Mouse (Mus musculus) embryonic facial prominence, embryonic 11.5 days (tissue): ENCODE measurements around the gene Noxa1. TPM values are rescaled to one million over a fixed set of nuclear protein-coding genes. Genes with fewer than 3 reads are reported as not detected.

ENCODE experiments used
- ATAC-seq: fragments of 200-750 bp; cut with Nextera tagmentation; replicated peaks from 2 replicates; pipeline ENCODE4 v1.8.0; 2017; ENCODE audit warnings: low read depth; ENCODE audit not compliant: insufficient number of reproducible peaks, low FRiP score, low TSS enrichment
- DNase-seq: peaks from one replicate; pipeline ENCODE4 v3.0.0-alpha.2; 2015; ENCODE audit warnings: low spot score
- H3K27ac ChIP-seq: fragments of 300-500 bp; sonication (generic); replicated peaks from 2 replicates; pipeline ENCODE4 v1.5.1; 2014; ENCODE audit warnings: mild to moderate bottlenecking, low read depth, low read length, control low read depth
- H3K27me3 ChIP-seq: fragments of 300-500 bp; sonication (generic); 2 replicates; pipeline ENCODE4 v1.6.1; 2014; ENCODE audit warnings: mild to moderate bottlenecking, low read length, moderate library complexity, mixed read lengths; ENCODE audit not compliant: control insufficient read depth, insufficient read depth
- H3K36me3 ChIP-seq: fragments of 300-500 bp; sonication (generic); replicated peaks from 2 replicates; pipeline ENCODE4 v1.6.1; 2014; ENCODE audit warnings: low read depth, mild to moderate bottlenecking, low read length, moderate library complexity, mixed read lengths; ENCODE audit not compliant: control insufficient read depth, insufficient read depth
- H3K4me1 ChIP-seq: fragments of 300-500 bp; sonication (generic); 2 replicates; pipeline ENCODE4 v1.6.1; 2014; ENCODE audit warnings: low read length, mixed read lengths; ENCODE audit not compliant: control insufficient read depth, insufficient read depth
- H3K4me2 ChIP-seq: fragments of 300-500 bp; sonication (generic); 2 replicates; pipeline ENCODE4 v1.6.1; 2014; ENCODE audit warnings: low read depth, mild to moderate bottlenecking, control low read depth, low read length, moderate library complexity
- H3K4me3 ChIP-seq: fragments of 300-500 bp; sonication (generic); 2 replicates; pipeline ENCODE4 v1.5.1; 2014; ENCODE audit warnings: low read depth, low read length, control low read depth
- H3K9ac ChIP-seq: fragments of 300-500 bp; sonication (generic); replicated peaks from 2 replicates; pipeline ENCODE4 v1.6.1; 2014; ENCODE audit warnings: mild to moderate bottlenecking, control low read depth, low read length
- H3K9me3 ChIP-seq: fragments of 300-500 bp; sonication (generic); replicated peaks from 2 replicates; pipeline ENCODE4 v1.6.1; 2016; ENCODE audit warnings: mild to moderate bottlenecking, low read length, inconsistent platforms, mixed read lengths; ENCODE audit not compliant: control insufficient read depth
- WGBS: fragments of 180-500 bp; shearing (Covaris S2); extraction: QIAGEN DNeasy Blood & Tissue Kit; methylation state at CpG from one replicate; pipeline ENCODE4 v1.1.7; 2014; 5-methylcytosine and 5-hydroxymethylcytosine counted together
- microRNA-seq: library from miRNA; unstranded; fragments of <30 nt; microRNA quantifications from one replicate; pipeline ENCODE4, GENCODE M21; 2016; ENCODE audit warnings: borderline number of aligned reads
- polyA plus RNA-seq: library from polyadenylated mRNA; unstranded; fragments of >200 nt; fragmentation: Nextera tagmentation; extraction: Ambion mirVana; gene quantifications from 2 replicates; pipeline ENCODE4 v1.2.1, GENCODE M21; 2014

The Noxa1 gene
- polyA plus RNA-seq, 1 experiment from 2014 or later: not detected

DNA sequence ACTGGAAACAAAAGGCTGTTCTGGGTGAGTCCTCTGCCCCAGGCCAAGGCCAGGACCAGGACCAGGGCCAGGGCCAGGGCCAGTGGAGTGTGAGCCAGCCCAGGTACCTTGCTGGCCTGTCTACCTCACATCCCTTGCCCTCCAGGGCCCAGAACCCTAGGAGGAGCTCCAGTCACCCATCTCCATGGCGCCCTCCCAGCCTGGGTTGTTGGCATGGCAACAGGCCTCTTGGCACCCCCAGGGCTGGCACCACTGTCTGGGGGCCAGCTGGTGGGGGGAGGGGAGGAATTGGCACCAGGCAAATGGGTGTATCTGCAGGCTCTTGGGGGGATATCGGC is 39.9 kb downstream of the Noxa1 start:
- H3K4me1 ChIP-seq: peaks cover 4% of the 10 kb centered on the region; the same call in 1 of the 2 replicates
- ATAC-seq: peak; percentile 20; the same call in 1 of the 2 replicates
- no peaks in the 10 kb centered on the region for H3K9me3 ChIP-seq
- DNase-seq: no peak
- peak overlapping the region; percentile 82 for H3K4me2 ChIP-seq
- no peaks in the 10 kb centered on the region for H3K27me3 ChIP-seq
- WGBS: 72% methylated on average over 2 of the region's 2 CpGs
- H3K4me3 ChIP-seq: peak overlapping the region; percentile 81
- H3K36me3 ChIP-seq: no peaks in the 10 kb centered on the region
- peak overlapping the region; percentile 86 for H3K9ac ChIP-seq
- H3K27ac ChIP-seq: no peak overlapping the region

DNA sequence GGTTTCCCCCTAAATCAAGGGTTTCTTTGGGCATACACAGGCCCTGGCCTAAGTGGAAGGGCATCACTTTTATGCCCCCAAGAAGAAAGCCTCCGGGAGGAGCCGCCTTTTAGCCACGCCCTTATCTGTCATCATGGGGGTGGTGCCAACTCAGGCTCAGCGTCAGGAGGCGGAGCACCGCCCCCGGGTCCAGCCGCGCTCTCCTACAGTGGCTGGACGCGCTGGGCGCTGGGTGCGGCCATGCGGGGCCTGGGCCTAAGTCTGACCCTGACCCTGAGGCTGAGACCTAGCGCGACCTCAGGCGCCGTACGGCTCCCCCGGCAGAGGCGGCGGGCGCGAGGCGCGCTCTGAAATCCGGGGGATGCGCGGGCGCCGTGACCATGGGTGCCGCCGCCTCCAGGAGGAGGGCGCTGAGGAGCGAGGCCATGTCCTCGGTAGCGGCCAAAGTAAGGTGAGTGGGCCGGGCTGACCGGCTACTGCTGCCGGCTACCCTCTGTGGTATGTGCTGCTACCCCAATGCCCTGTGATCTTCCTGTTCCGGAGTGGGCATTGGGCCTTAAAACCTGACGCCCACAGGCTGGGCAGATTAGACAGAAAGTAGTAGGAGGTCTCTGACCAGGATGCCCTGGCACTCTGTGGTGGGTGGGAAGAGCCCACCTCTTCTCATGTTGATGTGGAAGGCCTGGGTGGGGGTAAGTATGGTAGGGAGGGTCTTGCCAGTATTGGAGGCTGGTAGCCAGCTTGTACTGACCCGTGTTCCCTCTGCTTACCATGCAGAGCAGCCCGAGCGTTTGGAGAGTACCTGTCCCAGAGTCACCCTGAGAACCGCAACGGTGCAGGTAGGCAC is 40.5 kb downstream of the Noxa1 start, which contains the start of gene Nsmf:
Gene Nsmf (plus strand): TSS at position 135 of the 847 bp plus-strand sequence.
- Histone ChIP-seq H3K9ac (peak within 1 kb of the TSS; percentile 86), H3K4me2 (peak within 1 kb of the TSS; percentile 82), H3K4me1 (peaks cover 4% of the 10 kb centered on the region; the same call in 1 of the 2 replicates), H3K27me3 (no peaks in the 10 kb centered on the region), H3K9me3 (no peaks in the 10 kb centered on the region), H3K4me3 (peak within 1 kb of the TSS; percentile 81), H3K27ac (peak within 1 kb of the TSS; percentile 47; the same call in 1 of the 2 replicates), H3K36me3 (no peaks in the 10 kb centered on the region)
- DNase-seq (peak; percentile 88), ATAC-seq (peak; percentile 87)
- 5% methylated on average over 47 of the region's 47 CpGs for WGBS

DNA sequence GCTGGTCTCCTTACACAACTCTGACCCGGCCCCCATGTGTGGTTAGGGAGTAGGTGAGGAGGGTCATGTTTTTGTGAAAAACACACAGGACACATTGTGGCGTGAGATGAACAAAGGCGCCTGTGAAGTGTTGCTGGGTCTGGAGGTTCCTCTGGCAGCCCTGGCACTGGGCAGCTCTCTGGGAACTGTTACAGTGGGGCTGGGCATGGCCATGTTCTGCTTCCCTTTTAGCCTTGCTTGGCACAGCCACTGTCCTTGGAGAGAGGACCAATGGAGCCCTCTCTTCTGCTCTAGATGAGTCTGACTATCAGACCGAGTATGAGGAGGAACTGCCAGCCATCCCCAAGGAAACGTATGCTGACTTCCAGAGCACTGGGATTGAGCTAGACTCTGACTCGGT is 41.8 kb downstream of the Noxa1 start:
- no peaks in the 10 kb centered on the region for H3K27me3 ChIP-seq
- H3K9me3 ChIP-seq: no peaks in the 10 kb centered on the region
- no peak overlapping the region for H3K9ac ChIP-seq
- ATAC-seq (no peak), DNase-seq (no peak)
- no peak overlapping the region for H3K4me3 ChIP-seq
- H3K27ac ChIP-seq: no peak overlapping the region
- WGBS: 86% methylated on average over 6 of the region's 6 CpGs
- no peaks in the 10 kb centered on the region for H3K36me3 ChIP-seq
- H3K4me2 ChIP-seq: no peak overlapping the region
- H3K4me1 ChIP-seq: peaks cover 4% of the 10 kb centered on the region; the same call in 1 of the 2 replicates

DNA sequence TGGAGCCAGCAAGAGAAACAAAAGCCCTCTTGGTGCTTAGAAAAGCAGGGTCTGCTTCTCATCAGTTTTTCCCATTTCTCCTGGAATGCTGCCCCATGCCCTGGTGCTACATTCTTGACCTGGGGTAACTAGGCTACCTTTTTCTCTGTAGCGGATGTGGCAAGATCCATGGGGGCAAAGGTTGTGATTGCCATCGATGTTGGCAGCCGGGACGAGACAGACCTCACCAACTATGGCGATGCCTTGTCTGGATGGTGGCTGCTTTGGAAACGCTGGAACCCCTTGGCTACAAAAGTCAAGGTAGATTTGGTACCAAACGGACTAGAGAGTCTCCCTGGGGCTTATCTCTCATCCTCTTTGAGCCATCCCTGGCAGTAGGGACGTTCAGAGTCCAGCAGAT is 43.5 kb downstream of the Noxa1 start:
- Histone ChIP-seq H3K27ac (no peak overlapping the region), H3K4me3 (no peak overlapping the region), H3K9ac (no peak overlapping the region), H3K9me3 (no peaks in the 10 kb centered on the region), H3K27me3 (no peaks in the 10 kb centered on the region), H3K4me1 (peaks cover 4% of the 10 kb centered on the region; the same call in 1 of the 2 replicates), H3K4me2 (no peak overlapping the region), H3K36me3 (no peaks in the 10 kb centered on the region)
- DNase-seq (no peak), ATAC-seq (no peak)
- WGBS: 83% methylated on average over 8 of the region's 8 CpGs

DNA sequence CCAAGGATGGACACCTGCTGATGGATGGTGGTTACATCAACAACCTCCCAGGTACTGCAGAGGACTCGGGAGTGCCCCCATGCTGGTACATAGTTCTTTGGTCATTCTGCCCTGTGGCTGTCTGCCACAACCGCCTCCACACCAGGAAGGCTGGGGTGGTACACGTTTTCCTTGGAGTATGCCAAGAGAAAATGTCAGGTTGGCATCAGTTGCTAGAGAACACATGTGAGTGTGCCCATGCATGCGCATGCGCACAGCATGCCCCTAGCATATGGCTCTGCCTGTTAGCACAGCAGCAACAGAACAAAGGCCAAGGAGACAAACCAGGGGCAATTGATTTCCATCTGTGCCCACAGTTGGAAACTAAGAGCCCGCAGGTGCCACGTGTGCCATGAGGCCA is 44.0 kb downstream of the Noxa1 start:
- no peaks in the 10 kb centered on the region for H3K27me3 ChIP-seq
- WGBS: 86% methylated on average over 7 of the region's 7 CpGs
- H3K9me3 ChIP-seq: no peaks in the 10 kb centered on the region
- DNase-seq: no peak
- no peak overlapping the region for H3K4me3 ChIP-seq
- no peak overlapping the region for H3K4me2 ChIP-seq
- H3K27ac ChIP-seq: no peak overlapping the region
- no peak for ATAC-seq
- peaks cover 4% of the 10 kb centered on the region; the same call in 1 of the 2 replicates for H3K4me1 ChIP-seq
- H3K9ac ChIP-seq: no peak overlapping the region
- H3K36me3 ChIP-seq: no peaks in the 10 kb centered on the region

DNA sequence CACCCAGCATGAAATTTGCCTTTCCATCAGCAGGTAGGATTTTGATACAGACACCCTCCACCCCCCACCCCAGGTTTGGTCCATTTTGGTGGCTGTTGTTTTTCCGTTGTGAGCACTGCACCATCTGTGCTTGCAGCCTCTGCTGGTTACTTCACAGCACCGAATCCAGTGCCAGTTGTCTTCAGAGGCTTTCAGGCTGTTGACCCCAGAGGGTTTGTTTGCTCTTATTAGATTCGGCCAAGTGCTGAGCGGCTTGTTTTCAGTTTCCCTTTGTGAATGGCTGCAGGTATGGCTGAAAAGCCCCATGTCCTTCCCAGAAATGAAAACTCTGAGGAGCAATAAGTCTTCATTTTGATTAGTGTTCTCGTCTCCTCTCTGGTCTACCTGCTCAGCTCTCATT is 54.9 kb downstream of the Noxa1 start:
- Histone ChIP-seq H3K4me1 (no peaks in the 10 kb centered on the region), H3K9ac (no peak overlapping the region), H3K4me2 (no peak overlapping the region), H3K36me3 (no peaks in the 10 kb centered on the region), H3K4me3 (no peak overlapping the region), H3K27ac (no peak overlapping the region), H3K27me3 (no peaks in the 10 kb centered on the region), H3K9me3 (no peaks in the 10 kb centered on the region)
- no peak for ATAC-seq
- WGBS: 87% methylated on average over 5 of the region's 5 CpGs
- no peak for DNase-seq

Small RNA genes lying within 50 kb of the gene (microRNA-seq; reads per million reads assigned to microRNA genes)
- not detected for gene Gm24328
- not detected for gene Mir7664

Other genes starting within 250 kb of the Noxa1 start
- gene Ehmt1, start 175.5 kb downstream of the Noxa1 start, polyA plus RNA-seq: 95.5 and 97.4 TPM in 2 replicates
- gene Arrdc1, start 159.9 kb downstream of the Noxa1 start, polyA plus RNA-seq: 10.7 and 15.9 TPM in 2 replicates
- 27.6 and 29.8 TPM in 2 replicates for gene Zmynd19, start 145.4 kb downstream of the Noxa1 start, polyA plus RNA-seq
- gene Dph7, start 132.7 kb downstream of the Noxa1 start, polyA plus RNA-seq: 33.4 and 33.8 TPM in 2 replicates
- gene Mrpl41, start 120.1 kb downstream of the Noxa1 start, polyA plus RNA-seq: 153 and 163 TPM in 2 replicates
- 4.7 and 6.2 TPM in 2 replicates for gene Pnpla7, start 119.1 kb downstream of the Noxa1 start, polyA plus RNA-seq
- 29.5 and 36.2 TPM in 2 replicates for gene Nsmf, start 40.8 kb downstream of the Noxa1 start, polyA plus RNA-seq
- not detected in 2 replicates for gene Entpd8, start 14.8 kb downstream of the Noxa1 start, polyA plus RNA-seq
- gene Nrarp, start 85.6 kb upstream of the Noxa1 start, polyA plus RNA-seq: 16.8 and 17.0 TPM in 2 replicates
- gene Tor4a, start 101.7 kb upstream of the Noxa1 start, polyA plus RNA-seq: 1.9 and 2.6 TPM in 2 replicates
- 90.5 and 92.2 TPM in 2 replicates for gene Nelfb, start 116.3 kb upstream of the Noxa1 start, polyA plus RNA-seq
- not detected in 2 replicates for gene Stpg3, start 119.5 kb upstream of the Noxa1 start, polyA plus RNA-seq
- gene Fam166a, start 123.6 kb upstream of the Noxa1 start, polyA plus RNA-seq: 1.4 TPM in 1 of 2 replicates, not detected in the other
- 456 and 490 TPM in 2 replicates for gene Tubb4b, start 129.6 kb upstream of the Noxa1 start, polyA plus RNA-seq
- gene Slc34a3, start 139.2 kb upstream of the Noxa1 start, polyA plus RNA-seq: not detected in 2 replicates
- gene Rnf224, start 141.6 kb upstream of the Noxa1 start, polyA plus RNA-seq: not detected in 2 replicates
- 7.4 and 10.4 TPM in 2 replicates for gene Rnf208, start 147.1 kb upstream of the Noxa1 start, polyA plus RNA-seq
- 0.50 TPM in 1 of 2 replicates, not detected in the other for gene Cysrt1, start 147.3 kb upstream of the Noxa1 start, polyA plus RNA-seq
- gene AL732309.1, start 151.7 kb upstream of the Noxa1 start, polyA plus RNA-seq: 3.3 and 4.2 TPM in 2 replicates
- 12.8 and 13.3 TPM in 2 replicates for gene Tmem203, start 160.3 kb upstream of the Noxa1 start, polyA plus RNA-seq
- gene Tprn, start 167.5 kb upstream of the Noxa1 start, polyA plus RNA-seq: 4.3 and 4.9 TPM in 2 replicates
- gene Ssna1, start 177.3 kb upstream of the Noxa1 start, polyA plus RNA-seq: 253 and 254 TPM in 2 replicates
- gene Anapc2, start 177.3 kb upstream of the Noxa1 start, polyA plus RNA-seq: 111 and 113 TPM in 2 replicates
- not detected in 2 replicates for gene Tmem210, start 193.0 kb upstream of the Noxa1 start, polyA plus RNA-seq
- not detected in 2 replicates for gene Lrrc26, start 194.8 kb upstream of the Noxa1 start, polyA plus RNA-seq
- 1.6 TPM in 2 replicates for gene Grin1, start 224.0 kb upstream of the Noxa1 start, polyA plus RNA-seq
- gene Man1b1, start 237.2 kb upstream of the Noxa1 start, polyA plus RNA-seq: 87.2 and 92.7 TPM in 2 replicates